Mouse (Mus musculus): Measurements from ENCODE around the gene Amotl2.

Amotl2 gene

GRCm38 (mm10) chr9:102716481-102717163 lies at the start of gene Amotl2:
Gene Amotl2, plus strand, starts transcription at chr9:102716672.
- DNase-seq (ENCODE audit: low read depth, low spot score), result no peak

- no peak for DNase-seq (ENCODE audit: low read depth, low spot score)
These were observed 48.4 kb upstream of the Amotl2 start for GRCm38 (mm10) chr9:102668115-102668514.

- no peak for DNase-seq (ENCODE audit: low read depth, low spot score)
These were observed 47.6 kb upstream of the Amotl2 start for GRCm38 (mm10) chr9:102668906-102669305.

GRCm38 (mm10) chr9:102673381-102673780 lies 43.1 kb upstream of the Amotl2 start:
- DNase-seq (ENCODE audit: low read depth, low spot score), result no peak

GRCm38 (mm10) chr9:102675922-102676321 lies 40.5 kb upstream of the Amotl2 start:
- no peak for DNase-seq (ENCODE audit: low read depth, low spot score)

- no peak for DNase-seq (ENCODE audit: low read depth, low spot score)
These were observed 35.0 kb upstream of the Amotl2 start for GRCm38 (mm10) chr9:102681470-102681869.

- no peak for DNase-seq (ENCODE audit: low read depth, low spot score)
These were observed 28.5 kb upstream of the Amotl2 start for GRCm38 (mm10) chr9:102687943-102688342.

- no peak for DNase-seq (ENCODE audit: low read depth, low spot score)
These were observed 27.0 kb upstream of the Amotl2 start for GRCm38 (mm10) chr9:102689406-102689939.

- peak; percentile 51 for DNase-seq (ENCODE audit: low read depth, low spot score)
These were observed 26.4 kb upstream of the Amotl2 start for GRCm38 (mm10) chr9:102689940-102690642.

- no peak for DNase-seq (ENCODE audit: low read depth, low spot score)
These were observed 25.6 kb upstream of the Amotl2 start for GRCm38 (mm10) chr9:102690891-102691290.

- no peak for DNase-seq (ENCODE audit: low read depth, low spot score)
These were observed 23.7 kb upstream of the Amotl2 start for GRCm38 (mm10) chr9:102692564-102693475.

GRCm38 (mm10) chr9:102701042-102701441 lies 15.4 kb upstream of the Amotl2 start:
- no peak for DNase-seq (ENCODE audit: low read depth, low spot score)

GRCm38 (mm10) chr9:102709504-102710135 lies 6.9 kb upstream of the Amotl2 start:
- DNase-seq (ENCODE audit: low read depth, low spot score), result no peak

GRCm38 (mm10) chr9:102710520-102710919 lies 6.0 kb upstream of the Amotl2 start:
- no peak for DNase-seq (ENCODE audit: low read depth, low spot score)

- no peak for DNase-seq (ENCODE audit: low read depth, low spot score)
These were observed 2.7 kb upstream of the Amotl2 start for GRCm38 (mm10) chr9:102713797-102714196.

GRCm38 (mm10) chr9:102714893-102715505 lies 1.5 kb upstream of the Amotl2 start:
- DNase-seq (ENCODE audit: low read depth, low spot score), result no peak

GRCm38 (mm10) chr9:102715506-102715900 lies 969 bp upstream of the Amotl2 start:
- no peak for DNase-seq (ENCODE audit: low read depth, low spot score)

GRCm38 (mm10) chr9:102717164-102717885 lies 853 bp downstream of the Amotl2 start:
- DNase-seq (ENCODE audit: low read depth, low spot score), result peak; percentile 93

GRCm38 (mm10) chr9:102717886-102718643 lies 1.6 kb downstream of the Amotl2 start:
- peak; percentile 86 for DNase-seq (ENCODE audit: low read depth, low spot score)
